Mouse (Mus musculus): ENCODE measurements around the gene Glyatl3.

DNA sequence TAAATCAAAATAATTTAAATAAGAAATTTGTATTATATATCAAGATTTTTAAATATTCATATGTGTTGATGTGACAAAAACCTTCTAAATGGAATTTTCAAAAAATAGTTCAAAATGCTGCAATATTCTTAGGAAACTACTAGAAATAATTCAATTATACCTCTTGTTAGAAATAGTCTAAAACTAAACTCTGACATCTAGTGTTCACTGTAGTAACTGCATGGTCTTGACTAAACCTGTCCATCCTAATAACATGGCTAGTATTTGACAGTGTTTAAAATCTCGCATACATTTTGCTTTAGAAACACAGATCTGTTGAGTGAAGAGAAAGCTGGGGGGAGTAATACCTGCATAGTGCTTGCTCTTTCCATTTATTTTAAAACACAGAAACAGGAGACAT, 17.3 kb downstream of the Glyatl3 start:
- TF ChIP-seq POLR2A (IDR thresholded peaks at IDR 0.05; ENCODE audit: control insufficient read depth, low read depth, low read length) (no peak), CTCF (IDR thresholded peaks at IDR 0.05; ENCODE audit: control insufficient read depth, insufficient read depth, insufficient replicate concordance, low read depth, low read length) (no peak)

Data from testis, adult 2 months (tissue).